Mouse (Mus musculus): ENCODE measurements at regions not wholly inside any gene's neighbourhood (a gene's known extent, or its start where the extent isn't known, plus 50 kb on each side); places are given as distances from the start of the nearest gene placed in this dataset.
"Not testable (repeated sequence)": the region's sequence is repeated elsewhere in the genome, so short reads cannot be mapped to it uniquely, and the experiment has no call there.

DNA sequence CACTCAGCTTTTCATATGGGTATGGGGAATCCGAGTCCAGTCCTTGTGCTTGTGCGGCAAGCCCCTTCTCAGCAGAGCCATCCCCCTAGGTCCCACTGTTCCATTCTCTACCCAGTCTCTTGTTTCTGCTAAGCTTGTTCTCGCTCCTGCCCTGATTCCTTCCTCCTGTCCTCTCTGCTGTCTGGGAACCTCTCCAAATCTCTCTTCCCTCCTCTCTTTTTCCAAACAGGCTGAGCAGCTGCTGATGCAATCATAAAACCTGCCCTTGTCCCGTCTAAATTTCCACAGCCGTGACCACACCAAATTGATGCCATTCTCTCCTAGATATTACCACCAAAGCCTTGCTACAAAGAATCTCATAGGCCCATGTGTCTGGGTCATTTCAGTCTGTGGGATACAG, 103.4 kb upstream of the Gcfc2 start:
- DNase-seq, result no peak

DNA sequence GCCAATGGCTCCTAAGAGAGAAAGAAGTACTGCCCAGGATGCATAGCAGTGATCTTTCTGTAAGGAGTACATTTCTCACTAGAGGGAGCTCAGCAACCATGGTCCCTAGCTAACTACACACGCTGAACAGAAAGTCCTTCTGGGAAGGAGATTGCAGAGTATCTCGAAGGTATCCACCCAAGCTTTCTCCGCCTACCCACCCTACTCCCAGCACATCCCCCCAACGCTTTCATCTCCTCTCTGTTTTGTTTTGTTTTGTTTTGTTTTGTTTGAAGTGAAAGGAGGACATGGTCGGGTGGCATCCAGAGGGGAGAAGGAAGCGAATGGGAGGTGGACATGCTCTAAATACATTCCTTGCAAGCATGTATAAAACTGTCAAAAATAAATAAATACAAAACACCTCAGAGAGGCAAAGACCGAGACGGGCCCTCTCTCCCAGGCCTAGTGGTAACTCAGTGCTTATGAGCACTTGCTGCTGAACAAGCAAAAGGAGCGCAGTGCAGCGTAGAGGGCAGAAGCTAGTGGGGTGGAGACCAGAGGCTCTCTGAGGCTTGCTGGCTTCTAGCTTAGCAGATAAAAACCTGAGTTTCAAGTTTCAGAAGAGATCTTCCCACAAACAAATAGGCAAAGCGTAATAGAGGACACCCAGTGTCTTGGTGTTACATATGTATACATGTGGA, 83.9 kb upstream of the Gcfc2 start:
- DNase-seq, result peak; percentile 22

DNA sequence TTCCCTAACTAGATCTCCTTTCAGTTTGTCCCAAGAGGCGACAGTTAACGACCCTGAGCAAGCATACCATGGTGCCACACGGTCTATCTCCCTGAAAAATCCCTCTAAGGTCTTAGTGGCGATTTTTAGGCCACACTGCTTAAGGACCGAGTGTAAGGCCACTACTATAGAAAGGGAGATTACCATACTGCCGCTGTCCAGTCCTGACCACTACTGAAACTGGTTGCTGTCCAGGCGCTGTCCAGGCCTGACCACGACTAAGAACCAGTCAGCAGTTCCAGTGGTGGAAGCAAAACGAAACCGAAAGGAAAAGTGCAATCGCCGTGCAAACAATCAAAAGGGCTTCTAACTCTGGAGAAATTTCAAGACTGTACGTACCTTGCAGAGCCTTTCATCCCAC, 55.3 kb upstream of the Gcfc2 start:
- DNase-seq, result not testable (repeated sequence)
